Mouse (Mus musculus) embryonic facial prominence, embryonic 10.5 days (tissue): ENCODE results near the gene Colec11. TPM values are rescaled to one million over a fixed set of nuclear protein-coding genes. Genes with fewer than 3 reads are reported as not detected.

Experiments
- DNase-seq: peaks from one replicate; pipeline ENCODE4 v3.0.0-alpha.2; 2017; ENCODE audit warnings: low spot score
- H3K27ac ChIP-seq: fragments of 300-500 bp; sonication (generic); replicated peaks from 2 replicates; pipeline ENCODE4 v1.5.1; 2016; ENCODE audit warnings: mild to moderate bottlenecking
- H3K27me3 ChIP-seq: fragments of 300-500 bp; sonication (generic); replicated peaks from 2 replicates; pipeline ENCODE4 v1.6.1; 2016; ENCODE audit warnings: low read depth, mild to moderate bottlenecking; ENCODE audit not compliant: poor library complexity, severe bottlenecking
- H3K36me3 ChIP-seq: fragments of 300-500 bp; sonication (generic); replicated peaks from 2 replicates; pipeline ENCODE4 v1.6.1; 2016; ENCODE audit warnings: mild to moderate bottlenecking, moderate library complexity
- H3K4me1 ChIP-seq: fragments of 300-500 bp; sonication (generic); 2 replicates; pipeline ENCODE4 v1.6.1; 2016
- H3K4me3 ChIP-seq: fragments of 300-500 bp; sonication (generic); 2 replicates; pipeline ENCODE4 v1.5.1; 2016; ENCODE audit warnings: mild to moderate bottlenecking, moderate library complexity
- H3K9me3 ChIP-seq: fragments of 300-500 bp; sonication (generic); 2 replicates; pipeline ENCODE4 v1.6.1; 2016; ENCODE audit warnings: mild to moderate bottlenecking
- WGBS: fragments of 180-500 bp; shearing (Covaris S2); methylation state at CpG from one replicate; pipeline ENCODE4 v1.1.7; 2016; 5-methylcytosine and 5-hydroxymethylcytosine counted together
- polyA plus RNA-seq: library from polyadenylated mRNA; unstranded; fragments of >200 nt; fragmentation: Nextera tagmentation; extraction: Ambion mirVana; gene quantifications from 2 replicates; pipeline ENCODE4 v1.2.1, GENCODE M21; 2016

The Colec11 gene
- 0.10 and 0.31 TPM in 2 replicates for polyA plus RNA-seq

GRCm38 (mm10) chr12:28623195-28623594, at the start of gene Colec11:
Gene Colec11, minus strand, starts transcription at chr12:28623377.
- WGBS, result 63% methylated on average over 5 of the region's 5 CpGs
- H3K4me1 ChIP-seq, result peaks cover 15% of the 10 kb centered on the region
- no peaks in the 10 kb centered on the region for H3K9me3 ChIP-seq
- H3K27ac ChIP-seq, result no peak within 1 kb of the TSS
- no peaks in the 10 kb centered on the region for H3K27me3 ChIP-seq
- no peak for DNase-seq
- H3K36me3 ChIP-seq, result peaks cover 5% of the 10 kb centered on the region
- no peak within 1 kb of the TSS for H3K4me3 ChIP-seq

- WGBS, result 37% methylated on average over 8 of the region's 8 CpGs
- no peaks in the 10 kb centered on the region for H3K9me3 ChIP-seq
Measured at GRCm38 (mm10) chr12:28667287-28667686, 44.1 kb upstream of the Colec11 start.

GRCm38 (mm10) chr12:28666734-28667133, 43.6 kb upstream of the Colec11 start:
- Histone ChIP-seq H3K4me3 (no peak overlapping the region), H3K36me3 (peaks cover 9% of the 10 kb centered on the region; the same call in 1 of the 2 replicates), H3K4me1 (peaks cover 14% of the 10 kb centered on the region), H3K27me3 (no peaks in the 10 kb centered on the region), H3K9me3 (no peaks in the 10 kb centered on the region), H3K27ac (peak overlapping the region; percentile 7; the same call in 1 of the 2 replicates)
- DNase-seq, result no peak
- 79% methylated on average over 4 of the region's 4 CpGs for WGBS

More at GRCm38 (mm10) chr12:28667287-28667686, 44.1 kb upstream of the Colec11 start:
- H3K4me1 ChIP-seq, result peaks cover 14% of the 10 kb centered on the region
- peak overlapping the region; percentile 7 for H3K27ac ChIP-seq
- DNase-seq, result peak; percentile 25
- H3K27me3 ChIP-seq, result no peaks in the 10 kb centered on the region
- peaks cover 5% of the 10 kb centered on the region; the same call in 1 of the 2 replicates for H3K36me3 ChIP-seq
- no peak overlapping the region for H3K4me3 ChIP-seq

- WGBS, result 86% methylated on average over 4 of the region's 4 CpGs
- DNase-seq, result no peak
- no peak overlapping the region for H3K4me3 ChIP-seq
- H3K9me3 ChIP-seq, result no peaks in the 10 kb centered on the region
- H3K27ac ChIP-seq, result no peak overlapping the region
- H3K27me3 ChIP-seq, result no peaks in the 10 kb centered on the region
- H3K4me1 ChIP-seq, result peaks cover 10% of the 10 kb centered on the region
- peaks cover 47% of the 10 kb centered on the region for H3K36me3 ChIP-seq
Measured at GRCm38 (mm10) chr12:28662628-28663027, 39.5 kb upstream of the Colec11 start.

GRCm38 (mm10) chr12:28649141-28650110, 26.2 kb upstream of the Colec11 start, which contains the start of gene Rnaseh1:
Gene Rnaseh1, plus strand, starts transcription at chr12:28649602.
- 1% methylated on average over 52 of the region's 52 CpGs for WGBS
- H3K36me3 ChIP-seq, result peaks cover 24% of the 10 kb centered on the region

GRCm38 (mm10) chr12:28638778-28639177, 15.6 kb upstream of the Colec11 start:
- WGBS, result 77% methylated on average over 2 of the region's 2 CpGs
- Histone ChIP-seq H3K4me1 (peaks cover 12% of the 10 kb centered on the region), H3K27ac (no peak overlapping the region), H3K9me3 (no peaks in the 10 kb centered on the region), H3K36me3 (peaks cover 9% of the 10 kb centered on the region), H3K4me3 (no peak overlapping the region), H3K27me3 (no peaks in the 10 kb centered on the region)
- DNase-seq, result no peak

More at GRCm38 (mm10) chr12:28649141-28650110, 26.2 kb upstream of the Colec11 start, which contains the start of gene Rnaseh1:
- no peaks in the 10 kb centered on the region for H3K9me3 ChIP-seq
- peaks cover 16% of the 10 kb centered on the region for H3K4me1 ChIP-seq
- DNase-seq, result peak; percentile 93
- 0 out of 2 replicates have a peak, but pooled peaks cover 5% of the 10 kb centered on the region for H3K27me3 ChIP-seq
- H3K27ac ChIP-seq, result peak within 1 kb of the TSS; percentile 87
- peak within 1 kb of the TSS; percentile 91 for H3K4me3 ChIP-seq

GRCm38 (mm10) chr12:28636543-28636942, 13.4 kb upstream of the Colec11 start:
- Histone ChIP-seq H3K36me3 (peaks cover 32% of the 10 kb centered on the region), H3K4me3 (peak overlapping the region; percentile 96), H3K4me1 (peaks cover 29% of the 10 kb centered on the region), H3K27me3 (no peaks in the 10 kb centered on the region), H3K27ac (no peak overlapping the region; the same call in 1 of the 2 replicates), H3K9me3 (no peaks in the 10 kb centered on the region)
- no peak for DNase-seq
- 91% methylated on average over 6 of the region's 6 CpGs for WGBS

GRCm38 (mm10) chr12:28635535-28636476, 12.6 kb upstream of the Colec11 start, which contains the start of gene Rps7:
Gene Rps7, minus strand, starts transcription at chr12:28635953.
- peak within 1 kb of the TSS; percentile 96 for H3K4me3 ChIP-seq
- no peaks in the 10 kb centered on the region for H3K27me3 ChIP-seq
- peak within 1 kb of the TSS; percentile 99 for H3K27ac ChIP-seq
- H3K36me3 ChIP-seq, result peaks cover 39% of the 10 kb centered on the region
- DNase-seq, result peak; percentile 92
- no peaks in the 10 kb centered on the region for H3K9me3 ChIP-seq
- 6% methylated on average over 69 of the region's 69 CpGs for WGBS
- H3K4me1 ChIP-seq, result peaks cover 29% of the 10 kb centered on the region

- 2% methylated on average over 23 of the region's 23 CpGs for WGBS
- Histone ChIP-seq H3K4me1 (peaks cover 29% of the 10 kb centered on the region), H3K36me3 (peaks cover 46% of the 10 kb centered on the region), H3K9me3 (no peaks in the 10 kb centered on the region), H3K27ac (peak overlapping the region; percentile 99), H3K27me3 (no peaks in the 10 kb centered on the region), H3K4me3 (peak overlapping the region; percentile 96)
- no peak for DNase-seq
Measured at GRCm38 (mm10) chr12:28635058-28635534, 11.9 kb upstream of the Colec11 start.

GRCm38 (mm10) chr12:28628436-28628835, 5.3 kb upstream of the Colec11 start:
- Histone ChIP-seq H3K4me3 (no peak overlapping the region), H3K27ac (no peak overlapping the region), H3K36me3 (peaks cover 57% of the 10 kb centered on the region), H3K4me1 (peaks cover 13% of the 10 kb centered on the region), H3K27me3 (no peaks in the 10 kb centered on the region), H3K9me3 (no peaks in the 10 kb centered on the region)
- WGBS, result 92% methylated on average over 2 of the region's 2 CpGs
- no peak for DNase-seq

- H3K27me3 ChIP-seq, result no peaks in the 10 kb centered on the region
- DNase-seq, result no peak
- no peak overlapping the region for H3K27ac ChIP-seq
- 74% methylated on average over 4 of the region's 4 CpGs for whole genome bisulfite sequencing
- peaks cover 5% of the 10 kb centered on the region; the same call in 1 of the 2 replicates for H3K4me1 ChIP-seq
- peaks cover 44% of the 10 kb centered on the region for H3K36me3 ChIP-seq
- no peaks in the 10 kb centered on the region for H3K9me3 ChIP-seq
- H3K4me3 ChIP-seq, result no peak overlapping the region
Measured at GRCm38 (mm10) chr12:28627092-28627491, 3.9 kb upstream of the Colec11 start.

GRCm38 (mm10) chr12:28625407-28625806, 2.2 kb upstream of the Colec11 start:
- peaks cover 15% of the 10 kb centered on the region for H3K4me1 ChIP-seq

More at GRCm38 (mm10) chr12:28625407-28625806, 2.2 kb upstream of the Colec11 start:
- no peak overlapping the region for H3K4me3 ChIP-seq
- H3K9me3 ChIP-seq, result no peaks in the 10 kb centered on the region
- DNase-seq, result no peak
- H3K27ac ChIP-seq, result no peak overlapping the region
- 87% methylated on average over 7 of the region's 7 CpGs for WGBS
- H3K36me3 ChIP-seq, result peaks cover 27% of the 10 kb centered on the region
- H3K27me3 ChIP-seq, result no peaks in the 10 kb centered on the region
